Mouse (Mus musculus) heart, postnatal 10 days (tissue): ENCODE data around the gene Olfr1256. TPM values are rescaled to one million over a fixed set of nuclear protein-coding genes. Genes with fewer than 3 reads are reported as not detected.

Experiments
- DNase-seq, 2 experiments: peaks; one replicate each; pipeline ENCODE4 v3.0.0; 2021
- intact Hi-C: fragments of 180-260 bp; cut with DNase I; formaldehyde crosslinking; loops from one replicate; pipeline ENCODE4 v1.15.1; 2025
- total RNA-seq, 2 experiments: library from RNA; stranded (reverse); gene quantifications; 2 replicates each; pipeline ENCODE4 v1.2.3; 2021

Olfr1256 gene
- total RNA-seq, result not detected

DNA sequence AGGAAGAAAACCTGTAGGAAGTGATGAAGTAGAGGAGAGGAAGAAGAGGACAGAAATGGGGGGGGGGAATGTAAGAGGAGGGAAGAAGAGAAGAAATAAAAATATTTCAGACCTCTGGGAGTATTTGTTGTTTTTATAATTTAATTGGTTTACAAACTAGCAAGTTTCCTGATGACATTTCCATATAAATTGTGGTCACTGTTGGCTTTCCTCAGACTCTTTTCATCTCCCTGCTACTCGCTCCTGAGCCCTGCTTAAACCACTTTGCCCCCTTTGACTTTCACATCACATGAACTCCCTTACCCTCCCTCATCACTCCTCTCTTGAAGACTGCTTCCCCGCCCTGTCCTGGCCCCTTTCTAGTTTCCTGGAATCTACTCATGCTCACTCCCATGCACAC, at the start of gene Olfr1256:
Gene Olfr1256, minus strand, starts transcription at position 101 of the 400 bp plus-strand sequence.
- intact Hi-C loops, result no loop called here
- DNase-seq, result no peak

DNA sequence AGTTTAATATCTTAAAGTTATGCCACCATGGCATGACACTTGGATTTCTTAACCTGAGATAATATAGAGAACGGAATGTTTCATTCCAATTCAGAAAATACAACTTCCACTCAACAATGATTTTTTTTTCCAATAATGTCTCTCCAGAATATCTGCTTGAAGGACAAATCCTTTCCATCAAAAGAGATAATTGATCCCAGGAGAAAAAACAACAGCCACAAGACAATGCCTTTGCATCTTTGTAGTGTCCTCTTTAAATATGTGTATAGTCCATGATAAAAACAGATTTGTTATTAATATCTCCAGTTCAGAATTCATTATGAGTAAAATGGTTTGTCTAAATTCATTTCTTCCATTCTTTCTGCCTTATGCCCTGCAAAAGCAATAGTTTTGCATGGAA, 36.8 kb upstream of the Olfr1256 start, which contains the start of gene Olfr1257:
Gene Olfr1257, plus strand, starts transcription at position 301 of the 400 bp plus-strand sequence.
- intact Hi-C loops, result no loop called here
- DNase-seq, result no peak

DNA sequence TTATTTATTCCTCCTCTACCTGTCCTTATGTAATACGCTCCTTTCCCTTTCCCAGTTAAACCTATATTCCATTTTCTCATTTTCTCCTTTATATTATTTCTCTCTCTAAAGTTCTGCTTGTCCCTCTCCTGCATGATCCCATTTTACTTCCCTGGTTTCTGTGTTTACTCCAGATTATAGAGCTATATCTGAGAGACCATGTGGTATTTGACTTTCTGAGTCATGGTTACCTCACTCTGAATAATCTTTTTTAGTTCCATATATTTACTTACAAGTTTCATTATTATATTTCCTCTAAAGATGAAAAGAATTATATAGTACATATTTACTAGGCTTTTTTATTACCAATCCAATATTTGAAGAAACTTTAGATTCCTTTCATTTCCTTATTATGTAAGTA, 7.9 kb upstream of the Olfr1256 start:
- intact Hi-C loops, result no loop called here
- DNase-seq, result no peak

DNA sequence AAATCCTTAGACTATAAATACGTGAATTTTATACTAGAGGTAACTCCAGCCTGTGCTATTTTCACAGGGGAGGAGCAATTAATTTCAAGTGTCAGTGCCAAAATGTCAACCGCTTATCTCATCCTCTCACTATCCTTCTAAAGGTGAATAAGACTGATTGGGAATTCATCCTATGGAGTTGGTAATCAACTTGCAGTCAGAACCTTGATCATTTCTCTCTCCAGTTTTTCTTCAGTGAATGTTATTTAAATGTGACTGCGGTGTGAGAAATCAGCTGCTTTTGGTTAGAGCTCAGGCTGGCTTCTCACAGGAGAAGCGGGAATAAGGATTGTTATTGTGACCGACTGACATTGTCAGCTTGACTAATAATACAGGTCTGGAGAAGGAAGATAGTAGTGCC, 6.8 kb upstream of the Olfr1256 start, which contains the start of gene Olfr48:
Gene Olfr48, minus strand, starts transcription at position 101 of the 400 bp plus-strand sequence.
- no peak for DNase-seq
- intact Hi-C loops, result no loop called here

DNA sequence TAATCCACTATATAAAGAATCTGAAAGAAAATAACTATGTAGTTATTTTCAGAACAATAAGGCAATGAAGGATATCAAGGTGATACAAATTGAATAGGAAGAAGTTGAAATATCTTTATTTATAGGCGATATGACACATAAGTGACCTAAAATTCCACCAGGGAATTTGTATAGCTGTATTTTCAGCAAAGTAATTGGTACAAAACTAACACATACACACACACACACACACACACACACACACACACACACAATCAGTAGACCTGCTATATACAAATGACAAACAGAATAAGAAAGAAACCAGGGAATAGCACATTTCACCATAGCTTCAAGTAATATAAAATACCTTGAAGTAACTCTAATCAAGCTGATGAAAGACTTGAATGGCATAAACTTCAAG, 21.1 kb downstream of the Olfr1256 start:
- no peak for DNase-seq
- intact Hi-C loops, result no loop called here

DNA sequence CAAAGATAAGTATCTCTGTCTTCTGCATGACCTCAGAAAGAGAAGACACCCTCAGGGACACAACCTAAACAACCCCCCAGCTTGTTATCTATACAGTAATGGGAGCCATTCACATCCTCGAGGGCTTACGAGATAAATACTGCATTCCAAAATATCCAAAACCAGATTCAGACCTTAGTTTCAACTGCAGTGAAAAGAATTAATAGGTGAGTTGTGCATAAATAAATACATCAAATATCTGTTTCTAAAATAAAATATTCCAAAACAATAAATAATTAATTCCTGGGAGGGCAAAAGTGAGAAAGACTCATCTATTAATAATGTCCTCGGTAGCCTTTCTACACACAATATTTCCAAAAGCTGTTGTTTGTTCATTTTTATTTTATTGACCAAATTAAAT, 29.6 kb downstream of the Olfr1256 start, which contains the start of gene Olfr1255:
Gene Olfr1255, plus strand, starts transcription at position 301 of the 400 bp plus-strand sequence.
- intact Hi-C loops, result no loop called here
- DNase-seq, result no peak

DNA sequence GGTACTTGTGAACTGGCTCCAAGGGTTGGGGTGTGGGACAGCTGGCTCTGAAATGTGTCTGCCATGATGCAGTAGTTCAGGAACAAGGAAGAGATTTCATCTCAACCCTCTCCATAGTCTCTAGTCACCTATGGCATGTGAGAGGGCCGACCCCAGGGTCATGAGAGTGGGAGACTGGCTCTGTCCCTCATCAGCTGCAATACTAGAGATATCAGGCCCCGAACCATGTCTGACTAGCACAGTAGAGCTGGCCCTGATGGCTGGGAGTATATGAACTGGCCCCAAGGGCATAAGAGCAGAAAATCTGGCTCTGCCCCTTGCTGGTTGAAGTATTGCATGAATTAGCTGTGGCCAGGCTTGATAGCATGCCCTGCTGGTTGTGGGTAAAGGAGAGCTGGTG, 30.6 kb downstream of the Olfr1256 start:
- intact Hi-C loops, result no loop called here
- DNase-seq, result no peak

DNA sequence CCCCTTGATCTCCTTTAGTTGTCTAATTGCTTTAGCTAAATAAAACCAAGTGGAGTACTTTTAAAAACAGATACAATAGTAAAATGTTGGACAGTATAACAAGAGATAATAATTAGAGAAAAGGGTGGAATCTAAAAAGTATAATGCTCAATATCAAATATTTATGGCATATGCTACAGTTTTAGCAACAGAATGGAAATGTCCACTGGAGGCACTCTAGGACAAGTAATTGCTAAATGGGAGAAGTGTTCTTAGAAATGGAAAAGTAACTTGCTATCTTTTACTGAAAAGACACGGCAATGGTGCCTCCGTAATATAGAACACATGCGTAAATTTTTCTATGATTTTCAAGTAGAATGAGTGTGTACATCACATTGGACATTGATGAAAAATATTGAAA, 41.8 kb downstream of the Olfr1256 start:
- no peak for DNase-seq
- intact Hi-C loops, result no loop called here

DNA sequence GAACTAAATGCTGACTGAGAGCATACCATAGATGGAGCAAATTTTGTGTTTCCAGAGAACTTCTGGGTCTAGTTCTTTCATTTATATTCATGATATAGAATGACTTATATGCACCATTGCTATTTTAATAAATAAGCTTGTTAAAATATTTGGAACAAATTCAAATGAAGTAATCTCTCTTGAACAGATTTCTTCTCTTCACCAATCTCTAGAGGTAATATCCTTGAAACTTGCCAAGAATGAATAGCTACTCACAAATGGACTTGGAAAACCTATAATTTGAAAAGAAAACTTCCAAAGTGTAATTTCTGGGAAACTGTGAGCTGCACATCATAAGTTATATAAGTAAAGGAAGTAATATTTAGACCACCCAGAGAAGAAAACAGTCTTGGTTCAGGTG, 47.8 kb downstream of the Olfr1256 start, which contains the start of gene Olfr1254:
Gene Olfr1254, minus strand, starts transcription at position 101 of the 400 bp plus-strand sequence.
- DNase-seq, result no peak
- intact Hi-C loops, result no loop called here

Other genes with a start within 250 kb of the Olfr1256 start
- not detected for gene Olfr1246, start 248.4 kb downstream of the Olfr1256 start, total RNA-seq
- under 1 TPM in 1 of 2 experiments, not detected in 1; 0.05 TPM for gene Olfr1247, start 227.4 kb downstream of the Olfr1256 start, total RNA-seq
- gene Olfr1248, start 223.3 kb downstream of the Olfr1256 start, total RNA-seq, result not detected
- not detected for gene Olfr1249, start 206.6 kb downstream of the Olfr1256 start, total RNA-seq
- gene Olfr1250, start 180.1 kb downstream of the Olfr1256 start, total RNA-seq, result not detected
- gene Olfr1251, start 169.6 kb downstream of the Olfr1256 start, total RNA-seq, result not detected
- not detected for gene Olfr1252, start 116.5 kb downstream of the Olfr1256 start, total RNA-seq
- not detected for gene Olfr1253, start 84.5 kb downstream of the Olfr1256 start, total RNA-seq
- gene Olfr1254, start 47.9 kb downstream of the Olfr1256 start, total RNA-seq, result not detected
- gene Olfr1255, start 29.5 kb downstream of the Olfr1256 start, total RNA-seq, result not detected
- gene Olfr48, start 6.7 kb upstream of the Olfr1256 start, total RNA-seq, result not detected
- gene Olfr1257, start 36.9 kb upstream of the Olfr1256 start, total RNA-seq, result not detected
- not detected for gene Olfr1258, start 85.8 kb upstream of the Olfr1256 start, total RNA-seq
- gene Olfr1259, start 107.1 kb upstream of the Olfr1256 start, total RNA-seq, result not detected
- gene Olfr1260, start 132.8 kb upstream of the Olfr1256 start, total RNA-seq, result not detected
- gene Olfr1261, start 149.7 kb upstream of the Olfr1256 start, total RNA-seq, result not detected
- gene Olfr1262, start 158.6 kb upstream of the Olfr1256 start, total RNA-seq, result not detected
- gene Olfr1263, start 170.6 kb upstream of the Olfr1256 start, total RNA-seq, result not detected
- not detected for gene Olfr1264, start 184.0 kb upstream of the Olfr1256 start, total RNA-seq
- not detected for gene Olfr1265, start 193.8 kb upstream of the Olfr1256 start, total RNA-seq
- gene Olfr140, start 222.0 kb upstream of the Olfr1256 start, total RNA-seq, result not detected